Mouse (Mus musculus) gastrocnemius, postnatal 25 days (tissue): ENCODE measurements at regions not wholly inside any gene's neighbourhood (a gene's known extent, or its start where the extent isn't known, plus 50 kb on each side); places are given as distances from the start of the nearest gene placed in this dataset.

ENCODE experiments used
- DNase-seq: peaks from one replicate; pipeline ENCODE4 v3.0.0; 2022
- microRNA-seq, 2 experiments: library from miRNA; unstranded; fragments of <30 nt; microRNA quantifications; one replicate each; pipeline ENCODE4 v1.2.0; 2021; ENCODE audit warnings: borderline replicate concordance in 2 of 2

DNA sequence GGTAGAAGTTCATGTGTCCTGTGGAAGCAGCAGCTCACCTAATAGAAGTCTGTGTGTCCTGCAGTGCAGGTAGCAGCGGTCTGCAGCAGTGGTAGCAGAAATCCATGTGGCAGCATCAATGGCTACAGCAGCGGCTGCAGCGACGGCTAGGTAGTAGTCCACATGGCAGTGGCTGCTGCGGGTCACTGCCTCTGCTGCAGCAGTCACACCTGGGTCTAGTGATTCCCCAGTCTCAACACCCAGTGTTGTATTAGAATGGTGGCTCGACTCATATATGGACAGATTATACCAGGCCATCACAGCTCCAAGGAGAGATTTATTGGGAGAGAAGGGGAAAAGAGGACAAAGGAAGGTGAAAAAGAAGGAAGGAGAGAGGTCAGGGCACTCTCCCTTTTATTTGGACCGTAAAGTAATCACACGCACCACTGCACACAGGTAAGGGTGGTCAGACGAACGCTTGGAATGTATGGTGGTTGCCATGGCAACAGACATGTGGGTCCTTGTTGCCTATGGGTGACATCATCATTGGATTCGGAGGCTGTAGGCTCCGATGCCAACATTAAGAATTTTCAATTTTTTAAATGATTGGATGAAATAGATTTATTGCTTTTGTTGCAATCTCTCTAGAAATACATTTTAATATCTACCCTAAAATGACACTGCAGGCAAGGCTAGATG lies 71.2 kb upstream of the Ccdc85a start:
- DNase-seq: no peak

DNA sequence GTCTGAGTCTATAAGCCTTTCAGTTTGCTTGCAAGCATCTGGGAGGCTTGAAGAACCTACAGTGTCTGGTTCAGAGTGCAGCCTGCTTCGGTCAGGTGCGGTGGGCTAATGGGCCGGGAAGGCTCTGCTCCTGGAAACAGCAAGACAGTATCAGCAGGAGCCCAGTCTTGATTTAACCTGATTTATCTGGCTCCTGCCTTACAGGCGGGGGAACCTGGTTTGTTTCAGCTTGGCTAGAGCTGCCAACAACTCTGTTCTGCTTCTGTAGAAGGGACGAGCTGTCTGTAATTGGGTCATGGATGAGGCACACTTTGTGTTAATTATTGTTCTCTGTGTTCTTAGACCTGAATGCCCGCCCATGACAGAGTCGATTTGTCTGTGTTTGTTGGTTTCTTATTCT lies 65.3 kb upstream of the Ccdc85a start:
- no peak for DNase-seq

DNA sequence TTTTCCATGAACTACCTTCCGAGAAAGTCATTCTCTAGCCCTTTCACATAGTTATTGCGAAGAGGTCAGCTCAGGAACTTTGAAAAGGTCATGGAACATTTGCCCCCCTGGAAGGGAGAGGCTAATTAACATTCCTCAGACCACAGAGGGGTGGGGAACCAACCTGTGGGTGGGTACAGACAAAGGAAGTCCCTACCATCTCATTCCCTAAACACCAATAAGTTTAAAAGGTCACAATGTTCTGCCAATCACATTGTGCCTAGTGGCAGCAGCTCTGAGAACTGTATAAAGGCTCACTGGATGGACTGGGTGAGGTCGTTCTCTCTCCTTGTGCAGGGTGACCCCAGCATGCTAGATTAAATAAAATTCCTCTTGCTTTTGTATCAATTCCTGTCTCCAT lies 64.8 kb upstream of the Ccdc85a start:
- no peak for DNase-seq

DNA sequence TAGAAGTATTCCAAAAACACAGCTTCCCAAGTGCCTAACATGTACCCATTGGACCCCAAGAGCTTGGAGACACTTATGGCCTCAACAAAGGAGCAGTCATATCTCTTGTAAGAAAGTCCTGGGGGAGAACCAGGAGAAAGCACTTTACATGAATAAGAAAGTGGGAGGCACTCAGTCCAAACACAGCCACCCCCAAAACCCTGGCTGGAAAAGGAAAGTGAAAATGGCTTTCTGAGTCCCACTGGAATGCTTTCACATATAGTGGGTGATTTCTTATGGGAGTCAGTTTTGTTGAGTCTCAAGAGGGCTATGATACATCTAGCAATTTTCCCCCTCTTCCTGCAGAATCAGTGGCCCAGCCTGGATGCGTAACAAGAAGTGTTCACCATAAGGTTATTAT lies 55.0 kb upstream of the Ccdc85a start:
- DNase-seq: no peak

DNA sequence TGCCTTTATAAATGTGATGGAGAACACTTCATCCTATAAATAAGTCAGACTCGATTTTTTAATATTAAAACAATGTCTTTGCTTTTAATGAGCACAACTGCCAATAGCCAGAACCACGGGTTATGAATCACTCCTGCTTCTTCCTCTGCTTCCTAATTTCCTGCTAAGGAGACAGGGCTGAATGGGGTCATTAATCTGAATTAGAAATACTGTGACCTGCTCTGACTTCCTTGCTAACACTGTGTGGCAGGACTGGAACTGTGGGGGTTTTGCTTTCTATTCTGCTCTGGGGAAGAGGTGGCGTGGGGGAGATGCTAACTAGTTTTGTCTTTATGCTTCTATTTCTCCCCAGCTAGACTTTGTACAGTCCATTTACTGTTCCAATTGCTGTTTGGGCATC lies 52.6 kb upstream of the Ccdc85a start:
- no peak for DNase-seq

Small RNA genes in the stretch of these regions (microRNA-seq; reads per million reads assigned to microRNA genes)
- 0 reads per million in 2 experiments for gene Mir216a
- 0 reads per million in 2 experiments for gene Mir216b
- 0 reads per million in 2 experiments for gene Mir216c
- 5.9 to 14.3 reads per million in 2 experiments for gene Mir217
